In the genomic region with DNA sequence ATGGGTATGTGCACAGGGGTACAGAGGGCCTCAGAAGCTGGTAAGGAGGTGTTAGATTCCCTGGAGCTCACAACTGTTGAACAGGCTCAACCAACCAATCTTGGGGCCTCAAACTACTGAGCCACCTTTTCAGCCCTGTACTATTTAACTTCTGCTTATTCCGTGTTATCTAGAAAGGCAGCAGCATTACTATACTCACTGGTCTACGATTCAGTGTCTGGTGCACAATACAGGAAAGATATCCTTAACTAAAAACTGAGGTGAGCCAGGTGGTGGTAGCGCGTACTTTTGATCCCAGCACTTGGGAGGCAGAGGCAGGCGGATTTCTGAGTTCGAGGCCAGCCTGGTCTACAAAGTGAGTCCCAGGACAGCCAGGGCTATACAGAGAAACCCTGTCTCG, we compare ENCODE assay signal across 36 mouse cellular contexts. TPM values are rescaled to one million over a fixed set of nuclear protein-coding genes. Genes with fewer than 3 reads are reported as not detected.
"Had no signal": no experiment of that assay in that cellular context is flagged by ENCODE, and none has a peak within 500 bp of the region (broad histone marks: within the 10 kb centered on the region; RNA-seq: fewer than 3 reads in every experiment).

No protein-coding gene starts in this region.

- H3K9ac ChIP-seq: heart, embryonic 12.5 days; heart, embryonic 13.5 days; heart, embryonic 15.5 days; hindbrain, embryonic 12.5 days; hindbrain, embryonic 13.5 days; hindbrain, embryonic 14.5 days; hindbrain, embryonic 15.5 days; intestine, embryonic 15.5 days; kidney, embryonic 15.5 days had no signal

- H3K4me1 ChIP-seq: heart, embryonic 10.5 days; heart, embryonic 12.5 days; heart, embryonic 13.5 days; heart, embryonic 15.5 days; hindbrain, embryonic 10.5 days; hindbrain, embryonic 12.5 days; hindbrain, embryonic 13.5 days; hindbrain, embryonic 15.5 days; intestine, embryonic 15.5 days; kidney, embryonic 15.5 days had no signal

- DNase-seq: heart, postnatal 10 days; heart, postnatal 14 days; heart, postnatal 36 days; heart, postnatal 4 days; kidney, adult 11 months; kidney, adult 18-20 months; kidney, adult 8-10 months; kidney, adult 9 months; kidney, postnatal 10 days; kidney, postnatal 14 days; kidney, postnatal 25 days; kidney, postnatal 36 days; kidney, postnatal 4 days; layer of hippocampus, adult 9-11 months; layer of hippocampus, postnatal 36 days had no signal

- H3K27me3 ChIP-seq: heart, embryonic 12.5 days; heart, embryonic 13.5 days; heart, embryonic 15.5 days; hindbrain, embryonic 12.5 days; hindbrain, embryonic 13.5 days; hindbrain, embryonic 15.5 days; intestine, embryonic 15.5 days; kidney, embryonic 15.5 days had no signal

- H3K9me3 ChIP-seq: heart, embryonic 10.5 days; heart, embryonic 12.5 days; heart, embryonic 13.5 days; heart, embryonic 15.5 days; hindbrain, embryonic 10.5 days; hindbrain, embryonic 12.5 days; hindbrain, embryonic 13.5 days; hindbrain, embryonic 15.5 days; intestine, embryonic 15.5 days; kidney, embryonic 15.5 days had no signal

- ATAC-seq: hindbrain, embryonic 16.5 days; hindbrain, postnatal 0 days; inflammation-experienced regulatory T-cells, adult 6 months; intestine, embryonic 15.5 days; intestine, embryonic 16.5 days; intestine, postnatal 0 days had no signal

- H3K4me2 ChIP-seq: heart, embryonic 11.5 days; heart, embryonic 12.5 days; heart, embryonic 13.5 days; heart, embryonic 15.5 days; hindbrain, embryonic 12.5 days; hindbrain, embryonic 13.5 days; hindbrain, embryonic 14.5 days; hindbrain, embryonic 15.5 days; intestine, embryonic 15.5 days; kidney, embryonic 15.5 days had no signal

- H3K27ac ChIP-seq: heart, embryonic 10.5 days; heart, embryonic 13.5 days; heart, embryonic 15.5 days; hindbrain, embryonic 10.5 days; hindbrain, embryonic 12.5 days; hindbrain, embryonic 13.5 days; hindbrain, embryonic 14.5 days; hindbrain, embryonic 15.5 days; hindbrain, postnatal 0 days; intestine, embryonic 15.5 days; kidney, embryonic 15.5 days; kidney, postnatal 0 days; layer of hippocampus, adult 2 months; left cerebral cortex, adult 2 months had no signal

- H3K4me3 ChIP-seq: heart, embryonic 10.5 days; heart, embryonic 12.5 days; heart, embryonic 13.5 days; heart, embryonic 15.5 days; hindbrain, embryonic 10.5 days; hindbrain, embryonic 12.5 days; hindbrain, embryonic 13.5 days; hindbrain, embryonic 15.5 days; intestine, embryonic 15.5 days; kidney, embryonic 15.5 days; layer of hippocampus, adult 2 months; left cerebral cortex, adult 2 months had no signal

- H3K36me3 ChIP-seq: intestine, embryonic 15.5 days had no signal

RNA-seq across cellular contexts. Expression of gene Mst1r, which starts 57.8 kb away (rescaled TPM):
- total RNA-seq: hematopoietic stem cell, adult 5-6 weeks had no signal
